Mouse (Mus musculus) hindbrain, embryonic 16.5 days (tissue): Measurements from ENCODE around the gene Ube2k. TPM values are rescaled to one million over a fixed set of nuclear protein-coding genes. Genes with fewer than 3 reads are reported as not detected.

Experiments
- ATAC-seq: fragments of 200-750 bp; cut with Nextera tagmentation; 2 replicates; pipeline ENCODE4 v1.8.0; 2017; ENCODE audit warnings: moderate TSS enrichment, moderate library complexity
- H3K27ac ChIP-seq: fragments of 300-500 bp; sonication (generic); 2 replicates; pipeline ENCODE4 v1.5.1; 2014; ENCODE audit warnings: low read depth, mild to moderate bottlenecking, control low read depth, low read length, moderate library complexity
- H3K27me3 ChIP-seq: fragments of 300-500 bp; sonication (generic); replicated peaks from 2 replicates; pipeline ENCODE4 v1.6.1; 2014; ENCODE audit warnings: low read length; ENCODE audit not compliant: control insufficient read depth, insufficient read depth
- H3K36me3 ChIP-seq: fragments of 300-500 bp; sonication (generic); 2 replicates; pipeline ENCODE4 v1.6.1; 2014; ENCODE audit warnings: mild to moderate bottlenecking, low read length, moderate library complexity, mixed read lengths; ENCODE audit not compliant: control insufficient read depth, insufficient read depth
- H3K4me1 ChIP-seq: fragments of 300-500 bp; sonication (generic); 2 replicates; pipeline ENCODE4 v1.6.1; 2014; ENCODE audit warnings: low read depth, low read length; ENCODE audit not compliant: control insufficient read depth, insufficient read depth
- H3K4me2 ChIP-seq: fragments of 300-500 bp; sonication (generic); 2 replicates; pipeline ENCODE4 v1.6.1; 2014; ENCODE audit warnings: mild to moderate bottlenecking, low read length, control low read depth, moderate library complexity
- H3K4me3 ChIP-seq: fragments of 300-500 bp; sonication (generic); 2 replicates; pipeline ENCODE4 v1.5.1; 2014; ENCODE audit warnings: mild to moderate bottlenecking, low read length, control low read depth, moderate library complexity
- H3K9ac ChIP-seq: fragments of 300-500 bp; sonication (generic); 2 replicates; pipeline ENCODE4 v1.6.1; 2014; ENCODE audit warnings: low read depth, mild to moderate bottlenecking, control low read depth, low read length, moderate library complexity
- H3K9me3 ChIP-seq: fragments of 300-500 bp; sonication (generic); 2 replicates; pipeline ENCODE4 v1.6.1; 2014; ENCODE audit warnings: mild to moderate bottlenecking, low read length, moderate library complexity; ENCODE audit not compliant: control insufficient read depth
- WGBS: fragments of 180-500 bp; shearing (Covaris S2); extraction: QIAGEN DNeasy Blood & Tissue Kit; methylation state at CpG from one replicate; pipeline ENCODE4 v1.1.7; 2014; 5-methylcytosine and 5-hydroxymethylcytosine counted together
- polyA plus RNA-seq: library from polyadenylated mRNA; unstranded; fragments of >200 nt; fragmentation: Nextera tagmentation; extraction: Ambion mirVana; gene quantifications from 2 replicates; pipeline ENCODE4 v1.2.1, GENCODE M21; 2015

Gene Ube2k
- polyA plus RNA-seq, 1 experiment from 2014 or later, result 199 TPM

GRCm38 (mm10) chr5:65592421-65592820 lies 55.4 kb downstream of the Ube2k start:
- Histone ChIP-seq H3K27ac (no peak overlapping the region), H3K4me3 (no peak overlapping the region), H3K4me2 (no peak overlapping the region), H3K9ac (no peak overlapping the region), H3K9me3 (no peaks in the 10 kb centered on the region), H3K27me3 (no peaks in the 10 kb centered on the region), H3K36me3 (peaks cover 8% of the 10 kb centered on the region), H3K4me1 (no peaks in the 10 kb centered on the region)
- ATAC-seq, result no peak
- 91% methylated on average over 2 of the region's 2 CpGs for WGBS

DNA sequence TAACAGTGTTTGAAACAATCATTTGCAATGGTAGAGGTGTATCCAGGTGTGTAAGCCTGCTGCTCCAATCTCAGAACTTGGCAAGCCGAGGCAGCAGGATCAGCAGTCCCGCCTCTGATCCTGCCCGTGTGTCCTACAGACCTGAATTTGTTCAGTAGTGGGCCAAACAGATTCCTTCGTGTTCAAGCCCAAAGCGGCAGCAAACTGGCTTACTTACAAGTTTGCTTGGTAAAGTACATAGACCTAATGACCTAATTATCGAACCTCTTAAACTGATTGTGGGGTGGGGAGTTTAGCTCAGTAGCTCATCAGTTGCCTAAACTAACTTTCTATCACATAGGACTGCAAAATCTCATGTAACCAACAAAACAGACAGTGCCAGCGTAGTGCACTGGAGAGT lies 62.6 kb downstream of the Ube2k start:
- 95% methylated on average over 7 of the region's 7 CpGs for WGBS
- Histone ChIP-seq H3K9ac (no peak overlapping the region), H3K4me2 (no peak overlapping the region), H3K9me3 (no peaks in the 10 kb centered on the region), H3K27ac (no peak overlapping the region), H3K36me3 (peaks cover 2% of the 10 kb centered on the region; the same call in 1 of the 2 replicates), H3K27me3 (no peaks in the 10 kb centered on the region), H3K4me3 (no peak overlapping the region), H3K4me1 (no peaks in the 10 kb centered on the region)
- ATAC-seq, result no peak

DNA sequence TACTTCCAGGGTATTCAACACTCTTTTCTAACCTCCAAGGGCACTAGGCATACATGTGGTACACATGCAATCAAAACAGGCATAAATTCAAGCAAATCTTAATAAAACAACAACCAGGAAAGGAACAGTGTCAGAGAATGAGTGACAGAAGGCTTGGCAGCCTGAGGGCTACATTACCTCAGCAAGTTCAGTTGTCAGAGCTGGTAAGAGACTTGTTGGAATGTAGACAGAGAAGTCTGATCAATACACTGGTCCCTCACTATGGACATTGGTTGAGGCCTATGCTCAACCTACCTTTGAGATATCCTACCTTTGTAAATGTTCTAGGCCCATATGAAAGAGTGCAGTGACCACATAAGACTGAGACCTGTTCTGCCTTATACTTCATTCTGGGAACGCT lies 69.8 kb downstream of the Ube2k start:
- no peaks in the 10 kb centered on the region for H3K36me3 ChIP-seq
- no peaks in the 10 kb centered on the region for H3K27me3 ChIP-seq
- ATAC-seq, result peak; percentile 19; the same call in 1 of the 2 replicates
- 100% methylated on average over 1 of the region's 1 CpGs for WGBS
- H3K9ac ChIP-seq, result no peak overlapping the region
- no peaks in the 10 kb centered on the region for H3K9me3 ChIP-seq
- H3K4me3 ChIP-seq, result no peak overlapping the region
- H3K4me1 ChIP-seq, result no peaks in the 10 kb centered on the region
- no peak overlapping the region for H3K4me2 ChIP-seq
- no peak overlapping the region for H3K27ac ChIP-seq

DNA sequence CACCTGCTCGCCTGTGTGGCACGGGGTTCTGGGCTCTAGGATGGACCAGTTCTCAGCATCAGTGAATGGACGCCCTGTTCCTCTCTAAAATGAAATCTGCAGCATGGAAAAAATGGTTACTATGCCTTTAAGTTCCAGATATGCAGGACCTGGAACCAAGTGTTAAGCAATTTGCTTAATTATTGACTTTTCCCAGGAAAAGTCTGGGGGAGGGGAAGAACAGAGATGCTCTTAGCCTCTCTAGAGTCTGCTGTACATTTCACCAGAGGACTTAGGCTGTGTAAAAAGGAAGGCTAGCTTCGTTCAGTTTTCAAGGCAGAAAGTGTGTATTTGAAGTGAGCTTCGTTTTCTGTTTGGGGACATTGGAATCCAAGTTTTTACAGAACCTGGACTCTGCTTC lies 72.7 kb downstream of the Ube2k start:
- H3K36me3 ChIP-seq, result peaks cover 2% of the 10 kb centered on the region; the same call in 1 of the 2 replicates
- H3K27ac ChIP-seq, result no peak overlapping the region
- H3K4me2 ChIP-seq, result no peak overlapping the region
- H3K9me3 ChIP-seq, result no peaks in the 10 kb centered on the region
- no peaks in the 10 kb centered on the region for H3K27me3 ChIP-seq
- no peaks in the 10 kb centered on the region for H3K4me1 ChIP-seq
- no peak for ATAC-seq
- WGBS, result 86% methylated on average over 5 of the region's 5 CpGs
- no peak overlapping the region for H3K4me3 ChIP-seq
- no peak overlapping the region for H3K9ac ChIP-seq

GRCm38 (mm10) chr5:65610541-65610940 lies 73.5 kb downstream of the Ube2k start:
- Histone ChIP-seq H3K4me1 (no peaks in the 10 kb centered on the region), H3K36me3 (peaks cover 2% of the 10 kb centered on the region; the same call in 1 of the 2 replicates), H3K4me3 (no peak overlapping the region), H3K9me3 (no peaks in the 10 kb centered on the region), H3K27ac (no peak overlapping the region), H3K9ac (no peak overlapping the region), H3K4me2 (no peak overlapping the region), H3K27me3 (no peaks in the 10 kb centered on the region)
- 86% methylated on average over 4 of the region's 4 CpGs for WGBS
- no peak for ATAC-seq

DNA sequence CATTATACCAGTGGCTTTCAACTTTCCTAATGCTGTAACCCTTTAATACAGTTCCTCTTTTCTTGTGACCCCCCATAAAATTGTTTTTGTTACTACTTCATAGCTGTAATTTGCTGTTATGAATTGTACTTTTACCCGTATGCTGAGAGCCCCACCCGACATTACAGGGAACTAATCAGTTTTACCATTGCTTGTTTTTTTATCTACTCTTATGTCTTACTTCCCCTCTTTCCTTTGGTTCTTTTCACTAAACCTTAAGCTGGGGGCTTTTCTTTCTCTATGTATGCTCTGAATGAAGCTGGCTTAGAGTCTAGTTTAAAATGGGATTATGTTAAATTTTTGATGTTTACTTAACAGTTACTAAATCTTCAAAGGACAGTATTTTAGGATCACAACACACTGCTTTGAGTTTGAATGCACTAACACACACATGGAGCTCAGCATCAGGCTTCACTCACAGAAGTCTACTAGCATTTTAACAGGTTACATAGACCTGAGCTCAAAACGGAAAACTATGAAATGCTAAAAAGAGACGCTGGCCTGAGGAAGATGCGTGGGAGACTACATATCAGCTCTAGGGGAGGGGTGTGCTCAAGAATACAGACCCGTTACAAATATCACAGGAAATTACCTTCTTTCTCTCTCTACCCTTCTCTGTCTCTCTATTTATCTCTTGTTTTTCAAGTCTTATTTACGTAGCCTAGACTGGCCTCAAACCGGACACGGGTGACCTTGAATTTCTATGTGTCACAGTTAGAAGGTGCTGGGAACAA lies 76.3 kb downstream of the Ube2k start:
- Histone ChIP-seq H3K4me3 (no peak overlapping the region), H3K36me3 (peaks cover 5% of the 10 kb centered on the region; the same call in 1 of the 2 replicates), H3K4me2 (no peak overlapping the region), H3K9me3 (no peaks in the 10 kb centered on the region), H3K27me3 (no peaks in the 10 kb centered on the region), H3K4me1 (no peaks in the 10 kb centered on the region), H3K27ac (no peak overlapping the region; the same call in 1 of the 2 replicates), H3K9ac (no peak overlapping the region)
- no peak for ATAC-seq
- WGBS, result 90% methylated on average over 9 of the region's 9 CpGs

DNA sequence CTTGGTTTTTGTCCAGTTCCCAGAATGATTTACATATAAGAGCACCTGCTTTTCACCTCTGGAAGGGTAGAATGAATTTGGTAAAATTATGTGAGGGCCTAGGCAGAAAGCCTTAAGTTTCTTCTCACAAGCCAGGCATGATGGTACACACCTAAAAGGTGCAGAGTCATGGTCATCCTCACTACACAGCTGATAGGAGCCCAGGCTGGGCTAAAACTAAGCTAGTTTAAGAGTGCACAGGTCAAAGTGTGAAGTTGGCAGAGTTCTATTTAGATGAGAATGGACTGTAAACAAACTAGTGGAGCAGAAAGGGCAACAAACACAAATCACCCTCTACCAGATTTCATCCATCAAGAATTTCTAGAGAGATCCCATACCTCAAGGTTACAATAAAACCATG lies 87.3 kb downstream of the Ube2k start:
- H3K9ac ChIP-seq, result no peak overlapping the region
- no peaks in the 10 kb centered on the region for H3K27me3 ChIP-seq
- no peaks in the 10 kb centered on the region for H3K9me3 ChIP-seq
- no peaks in the 10 kb centered on the region for H3K4me1 ChIP-seq
- H3K4me2 ChIP-seq, result no peak overlapping the region
- ATAC-seq, result no peak
- H3K36me3 ChIP-seq, result peaks cover 5% of the 10 kb centered on the region
- no peak overlapping the region for H3K27ac ChIP-seq
- H3K4me3 ChIP-seq, result no peak overlapping the region

DNA sequence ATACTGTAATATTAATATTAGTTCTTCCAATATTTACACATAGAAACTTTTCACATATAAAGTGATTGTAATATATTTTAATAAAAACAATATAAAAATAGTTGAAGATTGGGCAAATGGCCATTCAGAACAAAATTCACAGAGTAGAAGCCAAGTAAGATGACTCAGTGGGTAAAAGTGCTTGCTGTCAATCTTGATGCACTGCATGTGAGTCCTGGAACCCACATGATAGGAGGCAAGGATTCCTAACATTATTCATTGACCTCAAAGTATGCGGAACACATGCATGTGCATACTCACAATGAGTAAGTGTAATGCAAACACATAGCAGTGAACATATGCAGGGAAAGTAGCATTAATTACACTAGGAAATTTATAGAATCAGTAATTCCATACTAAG lies 101.9 kb downstream of the Ube2k start:
- WGBS, result 94% methylated on average over 1 of the region's 1 CpGs
- Histone ChIP-seq H3K9ac (no peak overlapping the region), H3K9me3 (no peaks in the 10 kb centered on the region), H3K4me1 (no peaks in the 10 kb centered on the region), H3K4me3 (no peak overlapping the region), H3K27me3 (no peaks in the 10 kb centered on the region), H3K36me3 (peaks cover 10% of the 10 kb centered on the region), H3K4me2 (no peak overlapping the region), H3K27ac (no peak overlapping the region)
- ATAC-seq, result no peak
